Mouse (Mus musculus): Measurements from ENCODE around the gene Crot. TPM values are rescaled to one million over a fixed set of nuclear protein-coding genes. Genes with fewer than 3 reads are reported as not detected.

The Crot gene
- total RNA-seq, 2 experiments from 2014 or later = 23.4 to 26.7 TPM

- DNase-seq (ENCODE audit: low spot score in 2 of 2) = no peak
- intact Hi-C loops (cut with DNase I) = no loop called here
Measured at GRCm38 (mm10) chr5:8917069-8917468, 80.1 kb downstream of the Crot start.

GRCm38 (mm10) chr5:8916400-8916799 lies 80.7 kb downstream of the Crot start:
- DNase-seq (ENCODE audit: low spot score in 2 of 2) = no peak
- intact Hi-C loops (cut with DNase I) = no loop called here

Other genes with a start within 250 kb of the Crot start
- gene Abcb1b, start 199.2 kb downstream of the Crot start, total RNA-seq (2021) = 1 to 10 TPM; 2.5 to 3.0 TPM
- gene Abcb4, start 103.6 kb downstream of the Crot start, total RNA-seq (2021) = 1 to 10 TPM; 3.5 to 3.8 TPM
- 10 to 100 TPM in 1 of 2 experiments, 1 to 10 TPM in 1; 9.4 to 10.1 TPM for gene Tmem243, start 103.3 kb upstream of the Crot start, total RNA-seq (2021)
- gene Dmtf1, start 164.5 kb upstream of the Crot start, total RNA-seq (2021) = 10 to 100 TPM; 46.5 to 51.2 TPM

Measured in left cerebral cortex, postnatal 14 days (tissue).